Mouse (Mus musculus) embryonic facial prominence, embryonic 14.5 days (tissue): ENCODE results near the gene R3hcc1l. TPM values are rescaled to one million over a fixed set of nuclear protein-coding genes. Genes with fewer than 3 reads are reported as not detected.

Source experiments
- ATAC-seq: fragments of 200-750 bp; cut with Nextera tagmentation; 2 replicates; pipeline ENCODE4 v1.8.0; 2017; ENCODE audit warnings: low read depth, moderate number of reproducible peaks, moderate TSS enrichment
- DNase-seq: peaks from one replicate; pipeline ENCODE4 v3.0.0-alpha.2; 2015; ENCODE audit warnings: low spot score
- H3K27ac ChIP-seq: fragments of 300-500 bp; sonication (generic); replicated peaks from 2 replicates; pipeline ENCODE4 v1.5.1; 2014; ENCODE audit warnings: low read depth, mild to moderate bottlenecking, low read length, moderate library complexity
- H3K27me3 ChIP-seq: fragments of 300-500 bp; sonication (generic); replicated peaks from 2 replicates; pipeline ENCODE4 v1.6.1; 2014; ENCODE audit warnings: low read length; ENCODE audit not compliant: control insufficient read depth, insufficient read depth
- H3K36me3 ChIP-seq: fragments of 300-500 bp; sonication (generic); 2 replicates; pipeline ENCODE4 v1.6.1; 2014; ENCODE audit warnings: low read length, mixed read lengths; ENCODE audit not compliant: control insufficient read depth, insufficient read depth
- H3K4me1 ChIP-seq: fragments of 300-500 bp; sonication (generic); 2 replicates; pipeline ENCODE4 v1.6.1; 2014; ENCODE audit warnings: antibody characterized with exemption, low read length; ENCODE audit not compliant: control insufficient read depth, insufficient read depth
- H3K4me2 ChIP-seq: fragments of 300-500 bp; sonication (generic); 2 replicates; pipeline ENCODE4 v1.6.1; 2014; ENCODE audit warnings: low read depth, mild to moderate bottlenecking, low read length, moderate library complexity, mixed read lengths
- H3K4me3 ChIP-seq: fragments of 300-500 bp; sonication (generic); 2 replicates; pipeline ENCODE4 v1.5.1; 2014; ENCODE audit warnings: low read depth, mild to moderate bottlenecking, low read length
- H3K9ac ChIP-seq: fragments of 300-500 bp; sonication (generic); 2 replicates; pipeline ENCODE4 v1.6.1; 2014; ENCODE audit warnings: low read depth, mild to moderate bottlenecking, low read length, moderate library complexity, mixed read lengths
- H3K9me3 ChIP-seq: fragments of 300-500 bp; sonication (generic); 2 replicates; pipeline ENCODE4 v1.6.1; 2016; ENCODE audit warnings: low read length; ENCODE audit not compliant: control insufficient read depth
- WGBS: fragments of 180-500 bp; shearing (Covaris S2); extraction: QIAGEN DNeasy Blood & Tissue Kit; methylation state at CpG from one replicate; pipeline ENCODE4 v1.1.7; 2014; 5-methylcytosine and 5-hydroxymethylcytosine counted together
- polyA plus RNA-seq: library from polyadenylated mRNA; unstranded; fragments of >200 nt; fragmentation: Nextera tagmentation; extraction: Ambion mirVana; gene quantifications from 2 replicates; pipeline ENCODE4 v1.2.1, GENCODE M21; 2014

The R3hcc1l gene
- polyA plus RNA-seq, 1 experiment from 2014 or later: 23.0 TPM

DNA sequence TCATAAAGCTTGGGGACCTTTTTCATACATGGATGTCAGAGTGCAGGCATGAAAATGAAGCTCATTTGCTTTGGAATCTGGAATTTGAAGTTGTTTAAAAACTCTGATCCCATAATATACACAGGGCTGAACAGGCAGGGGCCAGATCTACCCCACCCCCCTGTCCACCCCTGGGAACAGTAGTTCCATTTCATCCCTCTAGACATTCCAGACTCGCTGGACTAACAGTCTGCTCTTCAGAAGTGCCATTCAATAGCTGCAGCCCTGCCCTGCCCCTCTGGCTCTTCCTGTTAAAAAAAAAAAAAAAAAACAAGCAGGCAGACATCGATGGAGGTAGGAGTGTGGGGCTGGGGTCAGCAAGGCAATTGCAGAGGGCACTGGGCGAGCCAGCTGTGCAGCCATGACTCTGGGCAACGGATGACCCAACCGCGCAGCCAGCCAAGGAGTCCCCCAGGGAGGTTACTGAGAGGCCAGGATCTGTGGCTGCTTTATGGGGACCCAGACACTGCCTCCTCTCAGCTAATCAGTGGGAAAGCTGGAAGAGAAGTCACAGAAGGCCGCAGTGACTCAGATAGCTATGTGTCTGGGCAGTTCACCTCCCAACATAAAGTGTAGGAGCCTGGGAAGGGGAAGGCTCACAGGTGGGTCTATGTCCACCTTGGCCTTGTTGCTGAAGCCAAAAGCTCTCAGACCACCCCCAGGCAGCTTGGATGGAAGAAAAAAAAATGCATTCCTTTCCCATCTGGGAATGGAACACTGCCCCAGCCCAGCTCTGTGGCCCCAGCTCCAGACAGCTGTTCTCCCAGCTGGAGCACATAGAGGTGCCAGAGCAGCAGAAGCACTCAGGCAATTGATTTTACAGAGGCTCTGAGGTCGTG lies 120.3 kb downstream of the R3hcc1l start:
- 6% methylated on average over 8 of the region's 8 CpGs for WGBS
- Histone ChIP-seq H3K4me2 (no peak overlapping the region), H3K9me3 (no peaks in the 10 kb centered on the region), H3K4me1 (0 out of 2 replicates have a peak, but pooled peaks cover 5% of the 10 kb centered on the region), H3K27me3 (no peaks in the 10 kb centered on the region), H3K4me3 (no peak overlapping the region), H3K27ac (no peak overlapping the region), H3K9ac (no peak overlapping the region), H3K36me3 (no peaks in the 10 kb centered on the region)
- DNase-seq: no peak
- peak; percentile 47; the same call in 1 of the 2 replicates for ATAC-seq

GRCm38 (mm10) chr19:42639544-42639943 lies 121.0 kb downstream of the R3hcc1l start:
- Histone ChIP-seq H3K4me1 (0 out of 2 replicates have a peak, but pooled peaks cover 5% of the 10 kb centered on the region), H3K9me3 (no peaks in the 10 kb centered on the region), H3K27ac (no peak overlapping the region), H3K4me2 (no peak overlapping the region), H3K27me3 (no peaks in the 10 kb centered on the region), H3K36me3 (no peaks in the 10 kb centered on the region), H3K4me3 (no peak overlapping the region), H3K9ac (no peak overlapping the region)
- ATAC-seq (no peak), DNase-seq (no peak)
- WGBS: 67% methylated on average over 8 of the region's 8 CpGs

- Histone ChIP-seq H3K4me2 (no peak overlapping the region), H3K9me3 (no peaks in the 10 kb centered on the region; the same call in 1 of the 2 replicates), H3K9ac (no peak overlapping the region), H3K4me1 (0 out of 2 replicates have a peak, but pooled peaks cover 5% of the 10 kb centered on the region), H3K36me3 (no peaks in the 10 kb centered on the region), H3K4me3 (no peak overlapping the region), H3K27me3 (no peaks in the 10 kb centered on the region), H3K27ac (no peak overlapping the region)
- ATAC-seq (no peak), DNase-seq (no peak)
- 85% methylated on average over 9 of the region's 9 CpGs for WGBS
These were observed 121.7 kb downstream of the R3hcc1l start for GRCm38 (mm10) chr19:42640211-42640610.

Other genes starting within 250 kb of the R3hcc1l start
- 7.6 and 8.6 TPM in 2 replicates for gene Crtac1, start 87.0 kb upstream of the R3hcc1l start, polyA plus RNA-seq
- gene Loxl4, start 94.1 kb downstream of the R3hcc1l start, polyA plus RNA-seq: 3.1 and 4.1 TPM in 2 replicates
- 3.5 and 4.4 TPM in 2 replicates for gene Pyroxd2, start 234.0 kb downstream of the R3hcc1l start, polyA plus RNA-seq